Mouse (Mus musculus) spleen, adult 2 months (tissue): ENCODE results near the gene Abca7. TPM values are rescaled to one million over a fixed set of nuclear protein-coding genes. Genes with fewer than 3 reads are reported as not detected.

Experiments
- DNase-seq, 2 experiments: peaks; one replicate each; pipeline versions ENCODE4 v3.0.0 to v3.0.0-alpha.2; 2012 to 2021; ENCODE audit warnings: low spot score in 2 of 2, low read depth in 1 of 2
- H3K27ac ChIP-seq: fragments of 200-500 bp; 2 replicates; pipeline ENCODE4 v1.5.1; 2012; ENCODE audit warnings: low read length, inconsistent platforms; ENCODE audit not compliant: insufficient read depth
- H3K27me3 ChIP-seq: fragments of 200-500 bp; 2 replicates; pipeline ENCODE4 v1.6.1; 2012; ENCODE audit warnings: mild to moderate bottlenecking, moderate library complexity, low read length, inconsistent platforms; ENCODE audit not compliant: control insufficient read depth, insufficient read depth
- H3K36me3 ChIP-seq: fragments of 200-500 bp; 2 replicates; pipeline ENCODE4 v1.6.1; 2012; ENCODE audit warnings: mild to moderate bottlenecking, low read length, inconsistent platforms; ENCODE audit not compliant: control insufficient read depth, insufficient read depth
- H3K4me1 ChIP-seq: fragments of 200-500 bp; 2 replicates; pipeline ENCODE4 v1.6.1; 2011; ENCODE audit warnings: inconsistent platforms; ENCODE audit not compliant: control insufficient read depth, insufficient read depth, insufficient read length
- H3K4me3 ChIP-seq: fragments of 200-500 bp; 2 replicates; pipeline ENCODE4 v1.5.1; 2011; ENCODE audit warnings: mild to moderate bottlenecking, inconsistent platforms; ENCODE audit not compliant: insufficient read depth, insufficient read length; ENCODE audit errors: extremely low read depth
- CTCF ChIP-seq: fragments of 200-500 bp; IDR thresholded peaks from 2 replicates; pipeline ENCODE4 v1.5.1; 2011; ENCODE audit warnings: mild to moderate bottlenecking, inconsistent platforms; ENCODE audit not compliant: insufficient read depth, insufficient read length, insufficient replicate concordance; ENCODE audit errors: extremely low read depth
- POLR2A ChIP-seq: fragments of 200-500 bp; IDR thresholded peaks from 2 replicates; pipeline ENCODE4 v1.6.1; 2011; ENCODE audit warnings: low read depth, low read length, inconsistent platforms
- WGBS: fragments of 180-500 bp; shearing (Covaris S2); methylation state at CpG from one replicate; pipeline ENCODE4 v1.1.7; 2018; 5-methylcytosine and 5-hydroxymethylcytosine counted together
- polyA plus RNA-seq: library from polyadenylated mRNA; depleted of rRNA; stranded (reverse); fragments of >200 nt; gene quantifications from 2 replicates; pipeline ENCODE4 v1.2.3, GENCODE M21; 2012

Gene Abca7
- polyA plus RNA-seq, 1 experiment: 50.4 TPM

DNA sequence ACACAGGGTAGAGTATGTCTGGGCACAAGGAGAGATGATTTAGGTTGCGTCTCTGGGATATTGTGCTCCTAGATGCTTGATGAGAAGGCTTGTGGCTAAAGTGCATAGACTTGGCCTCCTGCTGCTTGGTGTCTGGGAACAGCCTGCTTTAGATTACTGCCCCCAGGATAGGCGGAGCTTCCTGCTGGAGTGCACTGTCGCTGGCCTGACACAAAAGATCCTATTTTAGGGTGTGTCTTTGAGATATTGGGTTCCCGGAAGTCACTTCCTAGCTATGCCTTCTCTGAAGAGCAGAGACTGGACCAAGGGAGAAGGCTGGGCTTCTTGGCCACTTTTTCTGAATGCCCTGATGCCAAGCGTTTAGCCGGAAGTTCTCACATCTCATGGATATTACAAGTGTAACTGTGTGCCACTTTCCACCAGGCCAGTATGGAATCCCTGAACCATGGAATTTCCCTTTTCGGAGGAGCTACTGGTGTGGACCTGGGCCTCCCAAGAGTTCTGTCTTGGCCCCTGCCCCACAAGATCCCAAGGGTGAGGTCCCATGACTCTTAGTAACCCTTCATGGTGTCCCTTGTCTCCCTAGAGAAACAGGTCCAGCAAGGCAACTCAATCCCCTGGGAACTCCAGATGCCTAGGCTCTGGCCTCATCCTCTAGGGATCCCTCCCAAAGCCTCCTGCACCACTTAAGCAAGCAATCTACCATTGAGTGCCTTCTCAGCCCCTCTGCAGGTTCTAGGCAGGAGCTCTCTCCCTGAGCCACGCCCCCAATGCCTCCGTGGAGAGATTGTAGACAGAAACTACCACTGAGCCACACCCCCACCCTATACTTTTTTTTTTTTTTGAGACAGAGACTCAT lies 7.3 kb downstream of the Abca7 start:
- Histone ChIP-seq H3K27me3 (no peaks in the 10 kb centered on the region), H3K27ac (no peak overlapping the region), H3K4me1 (no peaks in the 10 kb centered on the region), H3K36me3 (peaks cover 28% of the 10 kb centered on the region), H3K4me3 (no peak overlapping the region)
- TF ChIP-seq POLR2A (no peak), CTCF (no peak)
- no peak for DNase-seq
- WGBS: 81% methylated on average over 9 of the region's 9 CpGs

DNA sequence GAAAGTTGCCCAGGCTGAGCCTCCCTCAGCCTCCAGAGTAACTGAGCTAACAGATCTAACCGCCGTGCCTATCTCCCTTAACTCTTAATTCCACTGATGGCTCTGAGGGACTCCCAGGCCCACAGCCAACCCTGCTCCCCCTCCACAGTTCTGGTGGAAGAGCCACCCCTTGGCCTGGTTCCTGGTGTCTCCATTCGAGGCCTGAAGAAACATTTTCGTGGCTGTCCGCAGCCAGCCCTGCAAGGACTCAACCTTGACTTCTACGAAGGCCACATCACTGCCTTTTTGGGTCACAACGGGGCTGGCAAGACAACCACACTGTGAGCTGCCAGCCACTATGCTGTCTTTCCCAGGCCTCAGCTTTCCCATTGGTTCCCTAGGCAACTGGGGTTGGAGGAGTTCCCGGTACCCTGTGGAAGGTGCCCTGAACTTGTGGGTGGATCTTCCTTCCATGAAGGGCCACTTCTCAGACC lies 8.0 kb downstream of the Abca7 start:
- H3K27ac ChIP-seq: no peak overlapping the region
- WGBS: 85% methylated on average over 8 of the region's 8 CpGs
- no peaks in the 10 kb centered on the region for H3K4me1 ChIP-seq
- no peak for DNase-seq
- H3K36me3 ChIP-seq: peaks cover 29% of the 10 kb centered on the region
- H3K27me3 ChIP-seq: no peaks in the 10 kb centered on the region
- TF ChIP-seq CTCF: no peak
- TF ChIP-seq POLR2A: no peak
- H3K4me3 ChIP-seq: no peak overlapping the region

DNA sequence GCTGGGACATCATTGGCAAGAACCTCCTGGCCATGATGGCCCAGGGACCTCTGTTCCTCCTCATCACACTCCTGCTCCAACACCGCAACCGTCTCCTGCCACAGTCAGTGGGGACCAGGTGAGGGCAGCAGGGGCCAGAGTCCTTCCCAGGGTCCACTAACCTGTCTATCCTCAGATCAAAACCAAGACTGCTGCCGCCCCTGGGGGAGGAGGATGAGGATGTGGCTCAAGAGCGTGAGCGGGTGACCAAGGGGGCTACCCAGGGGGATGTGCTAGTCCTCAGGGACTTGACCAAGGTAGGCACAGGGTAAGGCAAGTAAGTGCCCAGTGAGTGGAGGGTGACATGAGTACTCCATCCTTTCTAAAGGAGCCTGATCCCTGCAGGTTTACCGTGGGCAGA lies 15.4 kb downstream of the Abca7 start:
- no peak overlapping the region for H3K27ac ChIP-seq
- peaks cover 9% of the 10 kb centered on the region for H3K4me1 ChIP-seq
- TF ChIP-seq POLR2A (no peak), CTCF (no peak)
- DNase-seq: no peak
- H3K4me3 ChIP-seq: no peak overlapping the region
- H3K36me3 ChIP-seq: peaks cover 33% of the 10 kb centered on the region
- WGBS: 97% methylated on average over 6 of the region's 6 CpGs
- no peaks in the 10 kb centered on the region for H3K27me3 ChIP-seq

DNA sequence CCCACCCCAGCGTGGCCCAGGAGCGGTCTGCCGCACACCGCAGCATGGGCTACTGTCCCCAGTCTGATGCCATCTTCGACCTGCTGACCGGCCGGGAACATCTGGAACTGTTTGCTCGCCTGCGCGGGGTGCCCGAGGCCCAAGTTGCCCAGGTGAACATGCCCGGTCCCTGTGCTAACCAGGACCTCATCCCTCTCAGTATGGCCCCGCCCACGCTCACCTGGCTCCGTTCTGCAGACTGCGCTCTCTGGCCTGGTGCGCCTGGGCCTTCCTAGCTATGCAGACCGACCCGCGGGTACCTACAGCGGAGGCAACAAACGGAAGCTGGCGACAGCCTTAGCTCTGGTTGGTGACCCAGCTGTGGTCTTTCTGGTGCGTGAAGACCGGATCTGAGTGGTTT lies 17.3 kb downstream of the Abca7 start:
- Histone ChIP-seq H3K4me1 (peaks cover 9% of the 10 kb centered on the region), H3K27ac (no peak overlapping the region), H3K27me3 (no peaks in the 10 kb centered on the region), H3K36me3 (peaks cover 26% of the 10 kb centered on the region), H3K4me3 (no peak overlapping the region)
- no peak for DNase-seq
- WGBS: 95% methylated on average over 25 of the region's 25 CpGs
- TF ChIP-seq CTCF: no peak
- no peak for TF ChIP-seq POLR2A

DNA sequence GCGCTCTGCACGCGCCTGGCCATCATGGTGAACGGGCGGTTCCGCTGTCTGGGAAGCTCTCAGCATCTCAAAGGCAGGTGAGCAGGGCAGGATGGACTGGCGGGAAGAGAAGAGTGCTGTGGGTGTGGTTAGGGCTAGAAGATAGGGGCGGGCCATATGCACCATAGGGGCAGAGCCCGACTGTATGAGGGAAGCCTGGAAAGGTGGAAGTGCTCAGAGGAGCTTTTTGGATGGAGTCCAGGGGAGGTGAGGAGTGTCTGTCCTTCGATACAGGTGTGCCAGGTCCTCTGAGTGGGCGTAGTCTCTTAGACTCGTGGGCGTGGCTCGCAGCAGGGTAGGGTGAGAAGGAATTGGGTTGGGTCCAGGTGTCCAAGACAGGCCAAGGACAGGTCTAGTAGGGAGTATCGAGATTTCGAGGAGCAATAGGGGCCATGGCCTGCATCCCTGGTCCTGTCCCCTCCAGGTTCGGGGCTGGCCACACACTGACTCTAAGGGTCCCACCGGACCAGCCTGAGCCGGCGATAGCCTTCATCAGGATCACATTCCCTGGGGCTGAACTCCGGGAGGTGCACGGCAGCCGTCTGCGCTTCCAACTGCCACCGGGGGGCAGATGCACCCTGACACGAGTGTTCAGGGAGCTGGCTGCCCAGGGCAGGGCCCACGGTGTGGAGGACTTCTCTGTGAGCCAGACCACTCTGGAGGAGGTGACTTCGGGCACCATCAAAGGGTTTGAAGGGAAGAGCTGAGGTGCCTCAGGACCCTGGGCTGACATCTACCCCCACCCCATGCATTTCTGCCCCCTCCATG lies 18.4 kb downstream of the Abca7 start:
- WGBS: 76% methylated on average over 28 of the region's 28 CpGs
- no peaks in the 10 kb centered on the region for H3K27me3 ChIP-seq
- peaks cover 13% of the 10 kb centered on the region for H3K4me1 ChIP-seq
- peak overlapping the region; percentile 9; the same call in 1 of the 2 replicates for H3K27ac ChIP-seq
- no peak for TF ChIP-seq POLR2A
- TF ChIP-seq CTCF: peak; percentile 66; the same call in 1 of the 2 replicates
- peaks cover 31% of the 10 kb centered on the region for H3K36me3 ChIP-seq
- H3K4me3 ChIP-seq: no peak overlapping the region
- DNase-seq: peak in 1 of 2 experiments; percentile 59

DNA sequence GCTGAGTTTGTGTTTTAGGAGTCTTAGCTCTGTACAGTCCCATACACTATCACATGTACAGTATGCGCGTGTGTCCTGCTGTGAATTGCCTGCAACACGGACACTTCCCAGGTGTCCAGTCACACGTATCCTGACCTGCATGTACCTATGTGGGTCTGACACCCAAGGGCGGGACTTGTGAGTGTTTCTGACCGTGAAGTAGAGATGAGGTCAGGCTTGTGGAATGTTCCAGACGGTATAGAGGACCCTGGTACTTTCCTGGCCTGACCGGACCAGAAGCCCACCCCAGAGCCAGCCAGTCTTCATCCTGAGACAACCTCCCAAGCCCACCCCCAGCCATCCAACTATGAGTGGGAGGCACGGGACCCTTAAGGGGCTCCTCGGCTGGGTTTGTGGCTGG lies 19.3 kb downstream of the Abca7 start:
- no peak for TF ChIP-seq CTCF
- no peak for TF ChIP-seq POLR2A
- Histone ChIP-seq H3K4me3 (no peak overlapping the region), H3K27ac (peak overlapping the region; percentile 70; the same call in 1 of the 2 replicates), H3K27me3 (no peaks in the 10 kb centered on the region), H3K4me1 (peaks cover 14% of the 10 kb centered on the region), H3K36me3 (peaks cover 31% of the 10 kb centered on the region)
- DNase-seq: no peak
- 90% methylated on average over 10 of the region's 10 CpGs for WGBS

DNA sequence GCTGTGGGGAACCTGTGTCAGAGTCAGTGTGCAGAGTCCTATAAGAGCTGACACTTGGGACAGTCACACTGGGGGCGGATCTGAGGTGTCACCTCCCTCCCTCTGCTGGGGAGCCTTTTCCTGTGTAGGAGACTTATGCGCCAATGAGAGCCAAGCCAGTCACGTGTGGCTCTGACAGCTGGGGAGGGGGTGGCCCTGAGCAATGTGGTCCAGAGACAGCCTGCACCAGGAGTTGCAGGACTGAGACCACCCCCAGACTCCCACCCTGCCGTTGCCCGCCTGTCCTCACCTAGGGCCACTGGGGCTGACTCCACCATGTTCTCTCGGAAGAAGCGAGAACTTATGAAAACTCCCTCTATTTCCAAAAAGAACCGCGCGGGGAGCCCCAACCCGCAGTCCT lies 20.2 kb downstream of the Abca7 start, which contains the start of gene Arhgap45:
TSS of gene Arhgap45 (plus strand) at position 143 of the 400 bp plus-strand sequence.
- peak; percentile 79 to 88 for DNase-seq
- H3K27me3 ChIP-seq: no peaks in the 10 kb centered on the region
- TF ChIP-seq CTCF (no peak), POLR2A (peak; percentile 82)
- H3K4me3 ChIP-seq: peak within 1 kb of the TSS; percentile 76
- H3K36me3 ChIP-seq: peaks cover 36% of the 10 kb centered on the region
- peak within 1 kb of the TSS; percentile 100 for H3K27ac ChIP-seq
- WGBS: 11% methylated on average over 11 of the region's 11 CpGs
- peaks cover 21% of the 10 kb centered on the region for H3K4me1 ChIP-seq
